Mouse (Mus musculus): ENCODE measurements around the gene Tmem95. TPM values are rescaled to one million over a fixed set of nuclear protein-coding genes. Genes with fewer than 3 reads are reported as not detected.
"Not testable (repeated sequence)": the region's sequence is repeated elsewhere in the genome, so short reads cannot be mapped to it uniquely, and the experiment has no call there.

Tmem95 gene
- polyA plus RNA-seq, 1 experiment from 2014 or later = 0.32 TPM

DNA sequence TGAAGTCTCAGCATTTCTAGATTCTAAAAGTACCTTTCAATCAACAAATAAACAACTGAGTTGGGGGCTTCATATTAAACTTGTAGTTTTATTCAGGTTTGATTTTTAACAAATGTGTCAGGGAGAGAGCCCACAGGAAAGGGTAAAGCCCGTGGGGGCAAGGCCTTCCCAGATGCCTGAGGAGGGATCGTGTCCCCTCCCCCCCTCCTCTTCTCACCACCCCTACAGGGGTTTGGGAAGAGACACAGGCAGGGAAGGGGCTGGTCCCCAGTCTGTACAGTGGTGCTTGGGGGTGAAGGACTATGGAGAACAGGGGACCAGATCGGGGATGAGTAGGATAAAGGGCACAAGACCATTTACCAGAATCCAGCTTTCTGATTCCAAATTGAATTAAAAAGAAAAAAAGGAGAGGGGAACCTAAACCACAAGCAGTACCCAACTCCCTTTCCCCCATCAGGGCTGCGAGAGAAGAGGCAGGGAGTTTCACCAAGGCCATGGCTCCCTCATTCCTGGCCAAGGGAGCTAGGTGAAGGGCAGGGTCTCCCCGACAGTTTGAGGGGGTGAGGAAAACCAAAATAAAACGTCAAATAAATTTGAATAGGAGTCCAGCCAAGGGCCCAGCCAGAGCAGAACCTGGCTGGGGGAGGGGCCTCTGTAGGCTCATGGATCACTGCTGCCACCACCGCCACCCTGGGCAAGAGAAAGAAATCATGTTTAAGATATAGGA is 39.0 kb upstream of the Tmem95 start:
- not testable (repeated sequence) for H3K9ac ChIP-seq; ATAC-seq (replicated peaks; ENCODE audit: low FRiP score); H3K27ac ChIP-seq; H3K9me3 ChIP-seq (replicated peaks); H3K4me2 ChIP-seq; H3K4me3 ChIP-seq (replicated peaks); H3K27me3 ChIP-seq
- H3K36me3 ChIP-seq = peaks cover 64% of the 10 kb centered on the region
- WGBS = 52% methylated on average over 7 of the region's 7 CpGs
- peaks cover 58% of the 10 kb centered on the region for H3K4me1 ChIP-seq

GRCm38 (mm10) chr11:69915667-69916627 is 38.1 kb upstream of the Tmem95 start:
- 60% methylated on average over 5 of the region's 5 CpGs for WGBS
- no peak overlapping the region for H3K27ac ChIP-seq
- H3K27me3 ChIP-seq = no peaks in the 10 kb centered on the region
- H3K4me3 ChIP-seq (replicated peaks) = no peak overlapping the region; the same call in 1 of the 2 replicates
- ATAC-seq (replicated peaks; ENCODE audit: low FRiP score) = no peak
- H3K4me1 ChIP-seq = peaks cover 58% of the 10 kb centered on the region
- H3K9ac ChIP-seq = no peak overlapping the region
- H3K36me3 ChIP-seq = peaks cover 72% of the 10 kb centered on the region
- H3K4me2 ChIP-seq = peak overlapping the region; percentile 87
- no peaks in the 10 kb centered on the region for H3K9me3 ChIP-seq (replicated peaks)

DNA sequence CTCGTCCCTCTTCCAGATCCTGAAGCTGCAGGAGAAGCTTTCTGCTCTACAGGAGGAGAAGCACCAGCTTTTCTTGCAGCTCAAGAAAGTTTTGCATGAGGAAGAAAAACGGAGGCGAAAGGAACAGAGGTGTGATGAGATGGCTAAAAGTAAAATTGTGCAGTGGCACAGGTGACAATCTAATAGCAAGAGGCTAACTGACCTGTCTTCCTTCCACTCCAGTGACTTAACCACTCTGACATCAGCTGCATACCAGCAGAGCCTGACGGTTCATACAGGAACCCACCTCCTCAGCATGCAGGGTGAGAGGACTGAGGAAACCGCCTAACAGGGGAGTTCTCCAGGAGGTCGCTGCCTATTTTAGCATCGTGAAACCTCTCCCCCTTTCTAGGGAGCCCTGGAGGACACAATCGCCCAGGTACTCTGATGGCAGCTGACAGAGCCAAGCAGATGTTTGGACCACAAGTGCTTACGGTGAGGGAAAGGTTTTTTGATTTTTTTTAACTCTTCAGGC is 37.2 kb upstream of the Tmem95 start:
- H3K4me1 ChIP-seq = peaks cover 58% of the 10 kb centered on the region
- H3K27me3 ChIP-seq = no peaks in the 10 kb centered on the region
- peaks cover 82% of the 10 kb centered on the region for H3K36me3 ChIP-seq
- H3K4me2 ChIP-seq = peak overlapping the region; percentile 87
- H3K9ac ChIP-seq = peak overlapping the region; percentile 76
- ATAC-seq (replicated peaks; ENCODE audit: low FRiP score) = no peak
- H3K4me3 ChIP-seq (replicated peaks) = peak overlapping the region; percentile 72
- 38% methylated on average over 9 of the region's 9 CpGs for WGBS
- H3K27ac ChIP-seq = no peak overlapping the region
- no peaks in the 10 kb centered on the region for H3K9me3 ChIP-seq (replicated peaks)

GRCm38 (mm10) chr11:69914372-69914764 is 36.5 kb upstream of the Tmem95 start:
- Histone ChIP-seq H3K9me3 (replicated peaks) (no peaks in the 10 kb centered on the region), H3K4me2 (peak overlapping the region; percentile 87), H3K4me1 (peaks cover 53% of the 10 kb centered on the region), H3K27ac (peak overlapping the region; percentile 93), H3K36me3 (peaks cover 88% of the 10 kb centered on the region), H3K9ac (peak overlapping the region; percentile 76), H3K4me3 (replicated peaks) (peak overlapping the region; percentile 72), H3K27me3 (no peaks in the 10 kb centered on the region)
- 3% methylated on average over 17 of the region's 17 CpGs for WGBS
- ATAC-seq (replicated peaks; ENCODE audit: low FRiP score) = no peak

- Histone ChIP-seq H3K27me3 (no peaks in the 10 kb centered on the region), H3K4me3 (replicated peaks) (peak within 1 kb of the TSS; percentile 72), H3K9ac (peak within 1 kb of the TSS; percentile 76), H3K4me1 (peaks cover 47% of the 10 kb centered on the region), H3K36me3 (peaks cover 90% of the 10 kb centered on the region), H3K4me2 (peak within 1 kb of the TSS; percentile 87), H3K9me3 (replicated peaks) (no peaks in the 10 kb centered on the region), H3K27ac (peak within 1 kb of the TSS; percentile 93)
- peak; percentile 90 for ATAC-seq (replicated peaks; ENCODE audit: low FRiP score)
- WGBS = 1% methylated on average over 60 of the region's 61 CpGs
These were observed 35.9 kb upstream of the Tmem95 start, which contains the start of gene Gps2 for GRCm38 (mm10) chr11:69913554-69914371. TSS of gene Gps2 (plus strand) at chr11:69913888.

DNA sequence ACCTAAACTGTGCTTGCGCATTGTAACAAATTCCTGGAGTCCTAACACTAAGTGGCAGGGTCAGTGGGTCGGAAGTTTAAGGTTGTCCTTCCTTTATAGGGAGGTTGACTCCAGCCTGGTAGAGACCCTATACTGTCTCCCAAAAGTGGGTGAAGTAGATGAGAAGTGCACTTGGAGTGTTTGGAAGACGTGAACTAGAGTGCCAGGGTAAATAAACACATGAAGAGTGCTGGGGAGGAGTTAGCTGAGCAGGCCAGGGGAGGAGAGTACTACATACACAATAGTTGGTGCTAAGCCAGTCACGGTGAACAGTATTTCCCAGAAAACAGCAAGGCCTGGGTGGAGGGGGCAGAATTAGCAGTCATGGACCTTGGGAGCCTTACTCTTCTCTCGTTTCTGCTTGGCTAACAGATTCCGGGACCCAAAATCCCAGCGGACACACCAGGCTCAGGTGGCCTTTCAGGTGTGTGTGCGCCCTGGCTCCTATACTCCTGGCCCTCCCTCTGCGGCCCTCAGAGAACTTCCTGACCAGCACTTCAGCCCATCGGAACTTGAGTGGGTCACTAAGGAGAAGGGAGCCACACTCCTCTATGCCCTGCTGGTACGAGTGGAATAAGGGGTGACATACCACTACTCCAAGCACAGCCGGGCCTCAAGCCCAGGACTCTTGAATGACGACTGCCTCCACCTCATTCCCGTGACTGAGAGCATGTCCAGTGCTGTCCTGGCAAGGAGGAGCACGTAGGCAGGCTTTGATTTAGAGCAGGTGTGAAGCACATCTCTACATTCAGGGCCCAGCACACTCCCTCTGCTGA is 35.1 kb upstream of the Tmem95 start:
- H3K4me2 ChIP-seq = peak overlapping the region; percentile 87
- H3K9me3 ChIP-seq (replicated peaks) = no peaks in the 10 kb centered on the region
- H3K4me3 ChIP-seq (replicated peaks) = peak overlapping the region; percentile 72
- no peak for ATAC-seq (replicated peaks; ENCODE audit: low FRiP score)
- peak overlapping the region; percentile 76 for H3K9ac ChIP-seq
- peak overlapping the region; percentile 93; the same call in 1 of the 2 replicates for H3K27ac ChIP-seq
- peaks cover 42% of the 10 kb centered on the region for H3K4me1 ChIP-seq
- no peaks in the 10 kb centered on the region for H3K27me3 ChIP-seq
- peaks cover 90% of the 10 kb centered on the region for H3K36me3 ChIP-seq
- 75% methylated on average over 15 of the region's 15 CpGs for WGBS

GRCm38 (mm10) chr11:69911701-69912100 is 33.9 kb upstream of the Tmem95 start:
- no peaks in the 10 kb centered on the region for H3K27me3 ChIP-seq
- no peak overlapping the region for H3K27ac ChIP-seq
- H3K4me3 ChIP-seq (replicated peaks) = no peak overlapping the region
- no peak overlapping the region for H3K9ac ChIP-seq
- H3K9me3 ChIP-seq (replicated peaks) = no peaks in the 10 kb centered on the region
- WGBS = 92% methylated on average over 6 of the region's 6 CpGs
- no peak for ATAC-seq (replicated peaks; ENCODE audit: low FRiP score)
- H3K4me1 ChIP-seq = peaks cover 34% of the 10 kb centered on the region
- peaks cover 90% of the 10 kb centered on the region for H3K36me3 ChIP-seq
- no peak overlapping the region for H3K4me2 ChIP-seq

DNA sequence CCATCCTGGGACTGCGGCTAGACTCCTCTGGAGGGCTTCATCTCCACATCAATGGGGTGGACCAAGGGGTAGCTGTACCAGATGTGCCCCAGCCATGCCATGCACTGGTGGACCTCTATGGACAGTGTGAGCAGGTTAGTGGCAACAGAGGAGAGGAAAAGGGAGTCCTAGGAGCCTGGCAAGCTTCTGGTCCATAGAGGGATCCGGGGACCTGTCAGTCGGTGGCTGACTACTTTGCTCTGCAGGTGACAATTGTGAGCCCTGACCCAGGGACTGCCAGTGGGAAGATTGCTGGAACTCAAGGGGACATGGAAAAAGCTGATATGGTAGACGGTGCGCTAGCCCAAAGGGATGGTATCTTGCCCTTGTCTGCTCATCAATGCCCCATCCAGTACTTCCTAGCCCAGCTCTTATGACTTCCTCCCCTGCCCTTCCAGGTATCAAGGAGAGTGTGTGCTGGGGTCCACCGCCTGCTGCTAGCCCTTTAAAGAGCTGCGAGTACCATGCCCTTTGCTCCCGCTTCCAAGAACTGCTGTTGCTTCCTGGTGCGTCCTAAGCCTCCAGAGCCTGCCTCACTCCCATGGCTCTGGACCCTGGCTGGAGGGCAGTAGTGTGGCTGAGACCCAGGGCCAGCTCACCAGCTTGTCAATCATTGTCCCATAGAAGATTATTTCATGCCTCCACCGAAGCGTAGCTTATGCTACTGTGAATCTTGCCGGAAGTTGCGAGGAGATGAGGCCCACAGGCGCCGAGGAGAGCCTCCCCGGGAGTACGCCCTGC is 33.2 kb upstream of the Tmem95 start:
- Histone ChIP-seq H3K27me3 (no peaks in the 10 kb centered on the region), H3K4me3 (replicated peaks) (no peak overlapping the region), H3K36me3 (peaks cover 90% of the 10 kb centered on the region), H3K9me3 (replicated peaks) (no peaks in the 10 kb centered on the region), H3K4me2 (no peak overlapping the region), H3K27ac (no peak overlapping the region), H3K9ac (no peak overlapping the region), H3K4me1 (peaks cover 29% of the 10 kb centered on the region)
- no peak for ATAC-seq (replicated peaks; ENCODE audit: low FRiP score)
- WGBS = 90% methylated on average over 17 of the region's 17 CpGs

DNA sequence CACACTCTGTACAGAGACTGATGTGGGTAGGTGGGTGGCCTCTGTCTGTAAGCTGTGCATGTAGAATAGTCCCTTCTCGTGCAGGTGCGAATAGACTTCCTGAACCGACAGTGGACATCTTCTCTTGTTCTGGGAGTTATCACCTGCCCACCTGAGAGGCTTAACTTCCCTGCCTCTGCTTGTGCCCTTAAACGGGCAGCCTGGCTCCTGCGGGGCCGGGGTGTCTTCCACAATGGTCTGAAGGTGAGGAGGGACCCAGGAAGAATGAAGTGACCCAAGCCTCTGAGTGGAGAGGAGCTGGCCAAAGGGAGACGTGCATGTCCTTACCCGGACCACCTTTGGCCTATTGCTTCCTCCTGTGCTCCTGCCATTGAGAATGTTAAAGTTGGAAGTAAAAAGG is 32.4 kb upstream of the Tmem95 start:
- Histone ChIP-seq H3K4me3 (replicated peaks) (no peak overlapping the region), H3K36me3 (peaks cover 90% of the 10 kb centered on the region), H3K9ac (no peak overlapping the region), H3K27me3 (no peaks in the 10 kb centered on the region), H3K4me1 (peaks cover 22% of the 10 kb centered on the region), H3K4me2 (no peak overlapping the region), H3K27ac (no peak overlapping the region), H3K9me3 (replicated peaks) (no peaks in the 10 kb centered on the region)
- WGBS = 92% methylated on average over 8 of the region's 8 CpGs
- ATAC-seq (replicated peaks; ENCODE audit: low FRiP score) = no peak

DNA sequence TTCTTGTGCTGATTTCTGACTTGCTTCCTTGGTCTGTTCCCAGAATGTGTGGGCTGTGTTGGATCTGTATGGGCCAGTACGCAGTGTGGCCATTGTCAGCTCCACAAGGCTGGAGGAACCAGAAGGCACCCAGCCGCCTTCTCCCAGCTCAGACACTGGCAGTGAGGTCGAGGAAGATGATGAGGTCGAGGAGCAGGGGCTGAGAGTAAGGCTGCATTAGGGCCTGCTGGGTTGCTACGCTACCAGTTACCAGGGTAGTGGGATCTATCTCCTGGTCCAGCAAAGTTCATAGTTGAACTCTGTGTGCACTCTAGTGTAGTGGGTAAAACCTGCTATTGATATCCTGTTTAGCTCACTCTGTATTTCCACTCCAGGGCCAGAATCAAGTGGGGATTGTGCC is 31.4 kb upstream of the Tmem95 start:
- no peak overlapping the region for H3K4me3 ChIP-seq (replicated peaks)
- WGBS = 90% methylated on average over 5 of the region's 5 CpGs
- H3K36me3 ChIP-seq = peaks cover 94% of the 10 kb centered on the region
- H3K27ac ChIP-seq = no peak overlapping the region
- H3K4me1 ChIP-seq = peaks cover 12% of the 10 kb centered on the region
- ATAC-seq (replicated peaks; ENCODE audit: low FRiP score) = no peak
- H3K27me3 ChIP-seq = no peaks in the 10 kb centered on the region
- no peak overlapping the region for H3K4me2 ChIP-seq
- no peaks in the 10 kb centered on the region for H3K9me3 ChIP-seq (replicated peaks)
- H3K9ac ChIP-seq = no peak overlapping the region

All from kidney, embryonic 15.5 days (tissue).